Mouse (Mus musculus) right cerebral cortex, adult 2 months (tissue): ENCODE results near the gene Dynlt1f.
A peak's percentile ranks its signal among the peaks of the same experiment; 100 is the strongest.
"Not testable (repeated sequence)": the region's sequence is repeated elsewhere in the genome, so short reads cannot be mapped to it uniquely, and the experiment has no call there.

Experiments used
- DNase-seq, 2 experiments: peaks; one replicate each; pipeline ENCODE4 v3.0.0; 2021 to 2022; ENCODE audit warnings: low spot score in 2 of 2

The Dynlt1f gene

GRCm38 (mm10) chr17:6661093-6661816 is 5.6 kb upstream of the Dynlt1f start:
- not testable (repeated sequence) for DNase-seq

- DNase-seq, result not testable (repeated sequence)
These were observed 4.9 kb upstream of the Dynlt1f start for GRCm38 (mm10) chr17:6660589-6660988.

- DNase-seq, result not testable (repeated sequence)
These were observed 3.1 kb upstream of the Dynlt1f start, which contains the start of gene Sytl3 for GRCm38 (mm10) chr17:6658801-6659200. TSS of gene Sytl3 (plus strand) at chr17:6659093.

GRCm38 (mm10) chr17:6656471-6656870 is 771 bp upstream of the Dynlt1f start:
- DNase-seq, result peak in 1 of 2 experiments; percentile 65

- peak; percentile 59 to 60 for DNase-seq
These were observed 601 bp downstream of the Dynlt1f start for GRCm38 (mm10) chr17:6655087-6655511.

- not testable (repeated sequence) for DNase-seq
These were observed 2.3 kb downstream of the Dynlt1f start for GRCm38 (mm10) chr17:6653341-6653946.

- DNase-seq, result peak; percentile 63 to 66
These were observed 4.7 kb downstream of the Dynlt1f start for GRCm38 (mm10) chr17:6650904-6651565.

- DNase-seq, result not testable (repeated sequence)
These were observed 8.2 kb downstream of the Dynlt1f start for GRCm38 (mm10) chr17:6647452-6647851.

GRCm38 (mm10) chr17:6646841-6647240 is 8.9 kb downstream of the Dynlt1f start:
- DNase-seq, result not testable (repeated sequence)

GRCm38 (mm10) chr17:6645668-6646067 is 10.0 kb downstream of the Dynlt1f start:
- DNase-seq, result not testable (repeated sequence)

- DNase-seq, result not testable (repeated sequence)
These were observed 11.0 kb downstream of the Dynlt1f start for GRCm38 (mm10) chr17:6644673-6645072.

GRCm38 (mm10) chr17:6644210-6644609 is 11.5 kb downstream of the Dynlt1f start:
- not testable (repeated sequence) for DNase-seq

GRCm38 (mm10) chr17:6640771-6641429 is 14.8 kb downstream of the Dynlt1f start:
- not testable (repeated sequence) for DNase-seq

GRCm38 (mm10) chr17:6640044-6640637 is 15.6 kb downstream of the Dynlt1f start:
- not testable (repeated sequence) for DNase-seq

GRCm38 (mm10) chr17:6639486-6639885 is 16.2 kb downstream of the Dynlt1f start:
- not testable (repeated sequence) for DNase-seq

- DNase-seq, result not testable (repeated sequence)
These were observed 17.3 kb downstream of the Dynlt1f start for GRCm38 (mm10) chr17:6638444-6638843.

GRCm38 (mm10) chr17:6637434-6637833 is 18.3 kb downstream of the Dynlt1f start:
- DNase-seq, result not testable (repeated sequence)

GRCm38 (mm10) chr17:6636861-6637260 is 18.8 kb downstream of the Dynlt1f start:
- no peak for DNase-seq

- not testable (repeated sequence) for DNase-seq
These were observed 19.9 kb downstream of the Dynlt1f start for GRCm38 (mm10) chr17:6635781-6636180.

- DNase-seq, result not testable (repeated sequence)
These were observed 22.9 kb downstream of the Dynlt1f start for GRCm38 (mm10) chr17:6632850-6633249.

GRCm38 (mm10) chr17:6630398-6630797 is 25.3 kb downstream of the Dynlt1f start:
- DNase-seq, result not testable (repeated sequence)
